Mouse (Mus musculus): ENCODE data around the gene Hmg20b.
A peak's percentile ranks its signal among the peaks of the same experiment; 100 is the strongest.

The Hmg20b gene

DNA sequence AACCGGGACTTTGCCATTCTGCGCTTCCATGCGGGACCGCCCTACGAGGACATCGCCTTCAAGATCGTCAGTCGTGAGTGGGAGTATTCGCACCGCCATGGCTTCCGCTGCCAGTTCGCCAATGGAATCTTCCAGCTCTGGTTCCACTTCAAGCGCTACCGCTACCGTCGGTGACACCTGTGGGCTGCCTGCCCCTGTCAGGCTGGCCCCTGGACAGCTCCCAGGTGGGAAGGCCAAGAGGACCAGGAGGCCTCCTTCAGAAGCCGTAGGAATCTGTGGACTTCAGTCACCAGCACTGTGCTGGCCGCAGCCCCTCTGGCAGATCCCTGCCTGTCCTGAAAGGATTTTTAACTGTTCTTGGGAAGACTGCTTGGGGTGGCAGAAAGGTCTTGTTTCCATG is 24.5 kb downstream of the Hmg20b start:
- no peak for DNase-seq (ENCODE audit: low read depth)

DNA sequence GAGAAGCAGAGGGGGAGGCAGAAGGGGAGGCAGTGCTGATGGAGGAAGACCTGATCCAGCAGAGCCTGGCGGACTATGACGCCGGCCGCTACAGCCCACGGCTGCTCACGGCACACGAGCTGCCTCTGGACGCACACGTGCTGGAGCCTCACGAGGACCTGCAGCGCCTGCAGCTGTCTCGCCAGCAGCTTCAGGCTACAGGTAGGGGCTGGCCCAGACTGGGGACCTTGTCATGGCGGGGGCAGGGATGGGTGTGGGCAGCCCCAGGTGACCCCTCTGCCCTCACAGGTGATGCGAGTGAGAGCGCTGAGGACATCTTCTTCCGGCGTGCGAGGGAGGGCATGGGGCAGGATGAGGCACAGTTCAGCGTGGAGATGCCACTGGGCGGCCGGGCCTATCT is 25.1 kb downstream of the Hmg20b start:
- DNase-seq (ENCODE audit: low read depth): no peak

- DNase-seq (ENCODE audit: low read depth): no peak
Measured at GRCm38 (mm10) chr10:81323791-81324530, 26.3 kb downstream of the Hmg20b start.

DNA sequence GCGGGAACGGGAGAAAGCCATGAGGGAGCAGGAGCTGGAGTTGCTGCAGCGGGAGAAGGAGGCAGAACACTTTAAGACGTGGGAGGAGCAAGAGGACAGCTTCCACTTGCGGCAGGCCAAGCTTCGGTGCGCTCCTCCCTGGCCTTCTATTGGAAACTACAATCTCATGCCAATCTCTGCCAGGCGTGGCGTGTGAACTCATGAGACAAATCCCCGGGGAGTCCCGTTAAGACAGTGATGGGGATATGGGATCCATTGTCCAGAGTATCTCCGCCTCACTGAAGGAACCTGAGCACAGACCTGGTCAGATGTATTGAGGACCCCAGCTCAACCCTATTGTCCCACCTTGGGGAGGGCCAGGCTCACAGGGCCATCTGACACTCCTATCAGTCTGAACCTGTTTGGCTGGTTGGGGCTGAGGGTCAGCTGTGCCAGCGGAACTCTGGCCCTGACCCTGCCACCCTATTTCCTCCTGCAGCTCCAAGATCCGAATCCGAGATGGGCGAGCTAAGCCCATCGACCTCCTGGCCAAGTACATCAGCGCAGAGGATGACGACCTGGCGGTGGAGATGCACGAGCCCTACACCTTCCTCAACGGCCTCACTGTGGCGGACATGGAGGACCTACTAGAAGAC is 27.0 kb downstream of the Hmg20b start:
- no peak for DNase-seq (ENCODE audit: low read depth)

GRCm38 (mm10) chr10:81322444-81322843 is 27.8 kb downstream of the Hmg20b start:
- no peak for DNase-seq (ENCODE audit: low read depth)

GRCm38 (mm10) chr10:81321436-81321835 is 28.8 kb downstream of the Hmg20b start:
- no peak for DNase-seq (ENCODE audit: low read depth)

GRCm38 (mm10) chr10:81320550-81321347 is 29.5 kb downstream of the Hmg20b start, which contains the start of gene Cactin:
Cactin (plus strand) TSS chr10:81321103.
- peak; percentile 100 for DNase-seq (ENCODE audit: low read depth)

DNA sequence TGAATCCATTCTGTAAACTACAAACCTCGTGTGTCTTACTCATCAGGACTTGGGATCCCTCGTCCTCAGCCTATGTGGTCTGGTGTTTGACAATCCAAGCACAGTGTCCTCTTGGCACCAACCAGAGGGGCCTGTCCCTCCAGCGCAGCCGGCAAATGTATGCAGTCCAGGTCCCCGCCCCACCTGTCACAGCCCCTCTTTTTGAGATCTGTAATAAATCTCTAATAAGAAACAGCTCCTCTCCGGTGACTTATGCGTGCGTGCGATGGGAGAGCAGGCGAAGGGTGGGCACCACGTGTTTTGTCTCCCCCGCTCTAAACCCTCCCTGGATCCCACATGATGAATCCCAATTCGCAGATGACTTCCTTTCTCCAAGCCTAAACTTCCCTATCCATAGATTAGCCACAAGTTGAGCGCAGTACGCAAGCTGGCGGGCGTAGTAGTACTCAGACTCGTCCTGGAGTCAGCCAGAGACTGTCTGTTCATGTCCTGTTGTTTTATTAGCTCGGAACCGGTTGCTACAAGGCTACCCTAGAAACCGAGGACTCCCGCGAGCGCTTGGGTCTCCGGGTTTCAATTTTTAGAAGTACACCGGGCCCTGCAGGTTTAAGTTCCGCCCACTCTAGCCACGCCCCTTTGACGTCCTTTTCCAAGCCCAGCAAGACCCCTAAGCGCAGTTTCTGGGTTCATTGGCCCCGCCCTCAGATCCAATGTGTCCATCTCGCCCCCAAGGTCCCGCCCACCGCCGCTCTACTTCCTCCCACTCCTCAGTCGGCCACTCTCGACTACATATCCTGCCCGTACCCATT is 30.3 kb downstream of the Hmg20b start:
- no peak for DNase-seq (ENCODE audit: low read depth)

DNA sequence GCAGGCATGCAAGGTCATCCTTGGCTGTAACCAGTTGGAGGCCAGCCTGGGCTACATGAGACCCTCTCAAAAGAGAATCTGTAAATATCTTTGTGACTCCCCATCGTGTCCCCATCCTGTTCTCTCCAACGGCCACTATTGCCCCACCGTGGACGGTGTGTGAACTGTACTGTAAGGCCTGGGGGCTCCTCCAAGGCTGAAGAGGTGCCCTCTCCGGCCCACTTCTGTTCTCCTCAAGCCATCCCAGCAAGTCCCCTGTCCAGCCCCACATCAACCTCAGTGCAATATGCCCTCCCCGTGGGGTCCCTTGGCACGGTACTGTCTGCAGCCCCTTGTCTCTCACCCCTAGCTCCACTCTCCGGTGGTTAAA is 31.0 kb downstream of the Hmg20b start:
- no peak for DNase-seq (ENCODE audit: low read depth)

GRCm38 (mm10) chr10:81318589-81319329 is 31.5 kb downstream of the Hmg20b start:
- DNase-seq (ENCODE audit: low read depth): no peak

DNA sequence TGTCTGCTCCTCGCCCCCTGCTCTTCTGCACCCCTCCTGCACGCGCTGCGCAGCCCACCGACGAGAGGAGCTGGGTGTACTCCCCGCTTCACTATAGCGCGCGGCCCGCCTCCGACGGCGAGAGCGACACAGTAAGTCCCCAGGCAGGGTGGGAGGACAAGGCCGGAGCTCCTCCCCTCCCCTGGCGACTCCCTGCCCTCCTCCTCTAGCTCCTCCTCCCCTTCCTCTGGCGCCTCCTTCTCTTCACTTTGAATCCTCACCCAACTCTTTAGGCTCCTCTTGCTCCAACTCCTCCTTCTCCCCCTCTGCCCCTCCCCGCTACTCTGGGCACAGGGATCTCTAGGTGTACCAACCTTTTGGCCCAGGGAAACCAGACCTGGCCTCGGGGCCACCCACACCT is 33.0 kb downstream of the Hmg20b start:
- DNase-seq (ENCODE audit: low read depth): peak; percentile 47

GRCm38 (mm10) chr10:81316338-81317060 is 33.8 kb downstream of the Hmg20b start:
- DNase-seq (ENCODE audit: low read depth): no peak

DNA sequence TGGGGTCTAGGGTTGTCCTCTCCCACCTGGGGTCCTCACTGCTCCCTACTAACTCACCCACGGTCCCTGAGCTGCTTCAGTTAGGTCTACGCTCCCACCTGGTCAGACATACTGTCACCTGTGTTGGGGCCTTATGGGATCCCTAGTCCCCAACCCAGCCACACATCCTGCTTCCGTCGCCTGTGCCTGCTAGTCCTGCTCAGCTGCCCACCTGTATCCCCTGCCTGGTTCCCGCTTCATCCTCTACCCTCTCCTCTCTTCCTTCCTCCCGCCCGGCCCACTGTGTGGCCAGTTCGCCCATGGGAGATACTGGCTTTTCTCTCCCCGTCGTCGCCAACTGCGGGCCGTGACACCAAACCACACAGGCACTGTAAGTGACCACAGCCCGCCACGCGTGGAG is 34.7 kb downstream of the Hmg20b start:
- no peak for DNase-seq (ENCODE audit: low read depth)

DNA sequence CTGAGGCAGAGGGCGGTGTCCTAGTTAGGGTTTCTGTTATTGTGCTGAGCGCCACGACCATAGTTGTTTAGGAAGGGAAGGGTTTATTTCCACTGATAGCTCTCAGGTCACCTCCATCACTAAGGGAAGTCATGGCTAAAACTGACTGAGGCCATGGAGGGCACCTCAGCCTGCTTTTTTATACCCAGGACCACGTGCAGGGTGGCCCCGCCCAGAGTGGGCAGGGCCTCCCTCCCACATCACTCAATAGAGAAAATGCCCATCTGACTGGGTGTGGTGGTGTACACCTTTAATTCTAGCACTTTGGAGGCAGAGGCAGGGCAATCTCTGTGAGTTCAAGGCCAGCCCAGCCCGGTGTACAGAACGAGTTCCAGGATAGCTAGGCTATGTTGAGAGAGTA is 36.1 kb downstream of the Hmg20b start:
- no peak for DNase-seq (ENCODE audit: low read depth)

DNA sequence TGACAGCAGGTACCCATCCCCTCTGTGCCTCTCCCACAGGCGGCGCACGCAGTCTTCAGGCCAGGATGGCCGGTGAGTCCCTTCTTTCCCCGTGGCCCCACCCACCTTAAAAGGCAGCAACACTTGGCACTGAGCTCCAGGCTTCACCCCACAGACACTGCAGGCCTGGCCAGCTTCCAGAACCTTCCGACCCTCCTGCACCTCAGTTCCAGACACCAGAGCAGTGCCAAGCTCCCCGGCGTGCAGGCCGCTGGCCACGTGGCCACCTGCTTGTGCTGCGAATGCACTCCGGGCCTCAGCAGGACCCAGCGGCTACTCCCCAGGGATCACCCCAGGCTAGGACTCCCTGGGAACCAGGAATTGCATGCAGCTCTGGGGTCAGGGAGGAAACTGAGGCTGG is 36.7 kb downstream of the Hmg20b start:
- DNase-seq (ENCODE audit: low read depth): no peak

DNA sequence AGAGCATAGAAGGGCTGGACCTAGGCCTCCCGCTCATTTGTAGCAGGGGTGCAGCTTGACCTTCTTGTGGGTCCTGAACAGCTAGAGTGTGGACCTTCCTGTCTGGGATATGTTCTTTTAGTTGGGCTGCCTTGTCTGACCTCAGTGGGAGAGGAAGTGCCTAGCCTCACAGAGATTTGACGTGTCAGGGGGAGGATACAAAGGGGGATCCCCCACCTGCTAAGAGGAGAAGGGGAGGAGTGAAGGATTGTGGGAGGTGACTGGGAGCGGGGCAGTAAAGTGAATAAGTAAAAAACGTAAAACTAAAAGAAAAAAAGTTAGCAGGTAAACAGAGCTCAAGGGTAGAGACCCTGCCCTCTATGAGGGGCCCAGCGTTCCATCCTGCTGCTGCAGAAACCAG is 40.7 kb downstream of the Hmg20b start:
- DNase-seq (ENCODE audit: low read depth): no peak

DNA sequence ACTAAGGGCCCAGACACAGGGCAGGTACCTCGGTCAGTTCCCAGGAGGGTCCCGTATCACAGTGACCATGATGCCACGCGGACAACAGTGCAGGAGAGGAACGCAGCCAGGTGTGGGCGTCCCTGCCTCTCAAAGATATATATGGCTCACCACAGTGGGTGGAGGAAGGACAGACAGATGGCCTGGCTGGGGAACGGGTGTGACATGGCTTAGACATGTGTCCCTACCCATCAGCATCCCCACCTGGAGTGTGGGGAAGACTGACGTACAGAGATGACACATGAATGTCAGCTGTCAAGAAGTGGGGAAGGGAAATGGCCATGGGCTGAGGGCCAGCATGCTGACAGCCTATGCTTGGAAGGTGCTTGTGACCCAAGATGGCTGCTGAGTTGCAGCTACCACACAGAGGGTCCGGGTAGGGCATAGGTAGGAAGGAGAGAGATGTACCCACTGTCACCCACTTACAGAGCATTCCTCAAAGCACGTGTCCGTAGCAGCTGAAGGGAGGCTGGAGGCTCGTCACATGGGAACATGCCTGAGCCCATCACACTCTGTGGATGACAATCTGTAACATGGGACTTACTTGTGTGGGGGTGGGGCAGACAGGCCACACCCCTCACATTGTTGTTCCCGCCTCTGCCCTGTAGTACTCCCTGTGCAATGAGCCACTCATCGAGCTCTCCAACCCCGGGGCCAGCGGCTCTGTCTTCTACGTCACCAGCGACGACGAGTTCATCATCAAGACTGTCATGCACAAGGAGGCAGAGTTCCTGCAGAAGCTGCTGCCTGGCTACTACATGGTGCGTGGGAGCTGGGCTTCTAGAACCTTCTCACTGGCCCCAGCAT is 43.2 kb downstream of the Hmg20b start:
- no peak for DNase-seq (ENCODE audit: low read depth)

DNA sequence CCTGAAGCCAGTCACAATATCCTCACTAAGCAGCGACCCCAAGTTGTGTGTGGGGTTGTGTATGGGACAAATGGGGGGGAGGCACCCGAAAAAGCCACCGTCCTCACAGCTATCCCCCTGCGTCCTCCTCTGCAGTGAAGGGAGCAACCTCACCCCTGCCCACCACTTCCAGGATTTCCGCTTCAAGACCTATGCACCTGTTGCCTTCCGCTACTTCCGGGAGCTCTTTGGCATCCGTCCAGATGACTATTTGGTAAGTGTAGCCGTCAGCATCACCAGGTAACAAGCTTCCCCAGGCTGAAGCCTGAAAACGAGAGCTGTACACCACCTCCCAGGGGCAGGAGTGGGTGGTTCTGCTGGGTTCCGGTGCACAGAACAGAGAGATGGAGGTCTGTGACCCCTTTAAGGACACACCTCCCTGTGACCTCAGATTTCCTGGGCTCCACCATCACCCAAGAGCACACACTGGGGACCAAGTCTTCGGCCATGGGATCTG is 44.1 kb downstream of the Hmg20b start:
- DNase-seq (ENCODE audit: low read depth): no peak

DNA sequence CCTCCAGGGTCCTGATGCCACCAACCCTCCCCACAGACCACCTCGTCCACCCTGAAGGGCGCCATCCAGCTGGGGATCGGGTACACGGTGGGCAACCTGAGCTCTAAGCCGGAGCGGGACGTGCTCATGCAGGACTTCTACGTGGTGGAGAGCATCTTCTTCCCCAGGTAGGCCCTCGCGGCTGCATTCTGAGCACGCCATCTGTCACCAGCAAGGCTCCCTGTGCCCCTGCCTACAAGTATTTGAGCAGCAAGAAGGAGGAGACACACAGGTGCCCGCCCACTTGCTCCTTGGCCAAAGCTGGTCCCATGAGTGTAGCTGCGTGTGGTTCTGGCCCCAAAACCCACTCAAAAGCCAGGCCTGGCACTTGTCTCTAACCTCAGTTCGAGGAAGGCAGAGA is 44.6 kb downstream of the Hmg20b start:
- no peak for DNase-seq (ENCODE audit: low read depth)

All from naive thymus-derived CD4-positive, alpha-beta T cell, adult 2 months (primary cell).